Mouse (Mus musculus) limb, embryonic 11.5 days (tissue): ENCODE results near the gene Il22ra1. TPM values are rescaled to one million over a fixed set of nuclear protein-coding genes. Genes with fewer than 3 reads are reported as not detected.
A peak's percentile ranks its signal among the peaks of the same experiment; 100 is the strongest.

Experiments used
- ATAC-seq: fragments of 200-750 bp; cut with Nextera tagmentation; 2 replicates; pipeline ENCODE4 v1.8.0; 2017; ENCODE audit warnings: low read depth; ENCODE audit not compliant: insufficient number of reproducible peaks, low FRiP score, low TSS enrichment
- DNase-seq: peaks from one replicate; pipeline ENCODE4 v3.0.0-alpha.2; 2015; ENCODE audit warnings: low spot score
- H3K27ac ChIP-seq: fragments of 300-500 bp; sonication (generic); replicated peaks from 2 replicates; pipeline ENCODE4 v1.5.1; 2014; ENCODE audit warnings: low read depth, mild to moderate bottlenecking, low read length
- H3K27me3 ChIP-seq: fragments of 300-500 bp; sonication (generic); 2 replicates; pipeline ENCODE4 v1.6.1; 2014; ENCODE audit warnings: mild to moderate bottlenecking, low read length, mixed read lengths; ENCODE audit not compliant: control insufficient read depth, insufficient read depth
- H3K36me3 ChIP-seq: fragments of 300-500 bp; sonication (generic); 2 replicates; pipeline ENCODE4 v1.6.1; 2014; ENCODE audit warnings: mild to moderate bottlenecking, low read length, moderate library complexity, mixed read lengths; ENCODE audit not compliant: control insufficient read depth, insufficient read depth
- H3K4me1 ChIP-seq: fragments of 300-500 bp; sonication (generic); 2 replicates; pipeline ENCODE4 v1.6.1; 2014; ENCODE audit warnings: low read length, mixed read lengths; ENCODE audit not compliant: control insufficient read depth, insufficient read depth
- H3K4me2 ChIP-seq: fragments of 300-500 bp; sonication (generic); 2 replicates; pipeline ENCODE4 v1.6.1; 2014; ENCODE audit warnings: low read depth, mild to moderate bottlenecking, moderate library complexity; ENCODE audit not compliant: severe bottlenecking
- H3K4me3 ChIP-seq: fragments of 300-500 bp; sonication (generic); 2 replicates; pipeline ENCODE4 v1.5.1; 2014; ENCODE audit warnings: low read depth, low read length
- H3K9ac ChIP-seq: fragments of 300-500 bp; sonication (generic); 2 replicates; pipeline ENCODE4 v1.6.1; 2014; ENCODE audit warnings: mild to moderate bottlenecking, low read length
- H3K9me3 ChIP-seq: fragments of 300-500 bp; sonication (generic); 2 replicates; pipeline ENCODE4 v1.6.1; 2016; ENCODE audit warnings: low read length; ENCODE audit not compliant: control insufficient read depth
- WGBS: fragments of 180-500 bp; shearing (Covaris S2); extraction: QIAGEN DNeasy Blood & Tissue Kit; methylation state at CpG from one replicate; pipeline ENCODE4 v1.1.7; 2014; 5-methylcytosine and 5-hydroxymethylcytosine counted together
- polyA plus RNA-seq: library from polyadenylated mRNA; unstranded; fragments of >200 nt; fragmentation: Nextera tagmentation; extraction: Ambion mirVana; gene quantifications from 2 replicates; pipeline ENCODE4 v1.2.1, GENCODE M21; 2014

Gene Il22ra1
- polyA plus RNA-seq, 1 experiment from 2014 or later: not detected

DNA sequence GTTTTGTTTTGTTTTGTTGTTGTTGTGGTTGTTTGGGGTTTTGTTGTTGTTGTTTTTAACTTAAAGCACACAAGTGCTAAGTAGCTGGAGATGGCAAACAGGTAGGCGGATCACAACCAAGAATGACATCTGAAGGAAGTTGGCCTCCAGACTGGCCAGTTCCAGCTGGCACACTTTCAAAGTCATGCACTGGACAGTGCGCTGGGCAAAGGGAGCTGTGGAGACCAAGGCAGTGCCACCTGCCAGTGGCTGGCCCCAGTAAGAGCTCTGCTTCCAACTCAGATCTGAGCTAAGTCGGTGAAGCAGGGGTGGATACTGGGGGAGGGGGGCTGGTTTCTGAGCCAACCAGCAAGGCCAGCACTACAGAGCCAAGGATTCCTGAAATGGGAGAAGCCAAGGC lies 39.0 kb downstream of the Il22ra1 start:
- Histone ChIP-seq H3K27ac (no peak overlapping the region), H3K4me2 (no peak overlapping the region), H3K4me1 (no peaks in the 10 kb centered on the region), H3K27me3 (no peaks in the 10 kb centered on the region), H3K9ac (no peak overlapping the region), H3K36me3 (no peaks in the 10 kb centered on the region), H3K9me3 (no peaks in the 10 kb centered on the region), H3K4me3 (no peak overlapping the region)
- no peak for DNase-seq
- no peak for ATAC-seq
- WGBS: 92% methylated on average over 3 of the region's 3 CpGs

- Histone ChIP-seq H3K9ac (no peak overlapping the region), H3K9me3 (no peaks in the 10 kb centered on the region), H3K27ac (no peak overlapping the region), H3K4me3 (no peak overlapping the region), H3K4me2 (no peak overlapping the region), H3K27me3 (no peaks in the 10 kb centered on the region), H3K4me1 (no peaks in the 10 kb centered on the region), H3K36me3 (no peaks in the 10 kb centered on the region)
- WGBS: 63% methylated on average over 14 of the region's 14 CpGs
- ATAC-seq: no peak
- peak; percentile 48 for DNase-seq
Measured at GRCm38 (mm10) chr4:135768572-135769526, 40.9 kb downstream of the Il22ra1 start.

- H3K4me2 ChIP-seq: no peak overlapping the region
- 83% methylated on average over 18 of the region's 18 CpGs for WGBS
- H3K27me3 ChIP-seq: no peaks in the 10 kb centered on the region
- no peak overlapping the region for H3K4me3 ChIP-seq
- no peak overlapping the region for H3K27ac ChIP-seq
- ATAC-seq (no peak), DNase-seq (no peak)
- no peaks in the 10 kb centered on the region for H3K36me3 ChIP-seq
- no peaks in the 10 kb centered on the region for H3K9me3 ChIP-seq
- no peaks in the 10 kb centered on the region for H3K4me1 ChIP-seq
- no peak overlapping the region for H3K9ac ChIP-seq
Measured at GRCm38 (mm10) chr4:135770611-135771305, 42.8 kb downstream of the Il22ra1 start.

GRCm38 (mm10) chr4:135771592-135771991 lies 43.6 kb downstream of the Il22ra1 start:
- no peak overlapping the region for H3K27ac ChIP-seq
- ATAC-seq (no peak), DNase-seq (no peak)
- no peaks in the 10 kb centered on the region for H3K4me1 ChIP-seq
- H3K9me3 ChIP-seq: no peaks in the 10 kb centered on the region
- H3K27me3 ChIP-seq: no peaks in the 10 kb centered on the region
- WGBS: 83% methylated on average over 6 of the region's 6 CpGs
- H3K4me2 ChIP-seq: no peak overlapping the region
- H3K4me3 ChIP-seq: no peak overlapping the region
- H3K9ac ChIP-seq: no peak overlapping the region
- no peaks in the 10 kb centered on the region for H3K36me3 ChIP-seq

- DNase-seq (no peak), ATAC-seq (no peak)
- Histone ChIP-seq H3K4me3 (no peak overlapping the region), H3K36me3 (no peaks in the 10 kb centered on the region), H3K27me3 (no peaks in the 10 kb centered on the region), H3K27ac (no peak overlapping the region), H3K9ac (no peak overlapping the region), H3K9me3 (no peaks in the 10 kb centered on the region), H3K4me1 (no peaks in the 10 kb centered on the region), H3K4me2 (no peak overlapping the region)
- 84% methylated on average over 4 of the region's 4 CpGs for WGBS
Measured at GRCm38 (mm10) chr4:135772671-135773070, 44.7 kb downstream of the Il22ra1 start.

DNA sequence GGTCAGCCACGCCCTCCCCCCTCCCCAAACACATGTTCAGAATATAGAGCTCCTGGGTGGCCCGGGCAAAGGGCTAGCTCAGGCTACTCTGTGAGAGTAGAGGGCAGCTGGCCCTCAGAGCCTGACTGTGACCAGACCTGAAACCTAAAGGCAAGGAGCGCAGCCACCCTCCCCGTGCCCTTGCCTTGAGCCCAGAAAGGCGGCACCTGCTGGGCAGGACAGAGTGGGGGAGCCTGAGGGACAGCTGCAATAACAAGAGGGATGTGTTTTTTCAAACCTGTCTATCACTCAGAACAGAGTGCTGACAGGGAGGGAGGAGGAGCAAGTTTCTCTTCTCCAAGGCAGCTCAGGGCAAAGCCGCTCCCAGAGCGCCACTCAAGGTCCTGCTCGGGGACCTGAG lies 46.5 kb downstream of the Il22ra1 start:
- H3K4me3 ChIP-seq: no peak overlapping the region
- DNase-seq (no peak), ATAC-seq (no peak)
- H3K27ac ChIP-seq: no peak overlapping the region
- H3K4me1 ChIP-seq: no peaks in the 10 kb centered on the region
- 75% methylated on average over 8 of the region's 8 CpGs for WGBS
- no peaks in the 10 kb centered on the region for H3K27me3 ChIP-seq
- no peaks in the 10 kb centered on the region for H3K9me3 ChIP-seq
- H3K9ac ChIP-seq: no peak overlapping the region
- no peak overlapping the region for H3K4me2 ChIP-seq
- no peaks in the 10 kb centered on the region for H3K36me3 ChIP-seq

DNA sequence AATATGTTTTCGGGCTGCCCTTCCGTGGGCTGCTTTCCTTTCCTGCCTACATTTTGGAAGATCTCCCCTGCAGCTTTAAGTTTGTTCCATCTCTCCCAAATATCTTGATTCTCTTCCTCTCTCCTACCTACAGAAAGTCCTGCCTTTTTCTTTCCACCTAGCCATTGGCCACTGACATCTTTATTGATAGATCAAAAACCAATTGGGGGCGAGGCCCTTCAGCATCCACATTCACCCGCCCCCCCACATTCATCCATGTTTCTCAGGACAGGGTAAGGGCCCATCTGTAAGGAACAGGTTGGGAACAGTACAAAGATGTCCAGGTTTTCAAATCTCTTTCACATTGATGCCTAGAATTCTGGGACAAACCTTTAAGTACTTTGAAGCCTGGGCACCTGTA lies 48.9 kb downstream of the Il22ra1 start:
- DNase-seq: no peak
- H3K9me3 ChIP-seq: no peaks in the 10 kb centered on the region
- H3K27me3 ChIP-seq: no peaks in the 10 kb centered on the region
- no peaks in the 10 kb centered on the region for H3K4me1 ChIP-seq
- no peak overlapping the region for H3K27ac ChIP-seq
- no peak overlapping the region for H3K4me2 ChIP-seq
- no peak overlapping the region for H3K9ac ChIP-seq
- no peak for ATAC-seq
- H3K36me3 ChIP-seq: no peaks in the 10 kb centered on the region
- no peak overlapping the region for H3K4me3 ChIP-seq
- 84% methylated on average over 4 of the region's 4 CpGs for WGBS

DNA sequence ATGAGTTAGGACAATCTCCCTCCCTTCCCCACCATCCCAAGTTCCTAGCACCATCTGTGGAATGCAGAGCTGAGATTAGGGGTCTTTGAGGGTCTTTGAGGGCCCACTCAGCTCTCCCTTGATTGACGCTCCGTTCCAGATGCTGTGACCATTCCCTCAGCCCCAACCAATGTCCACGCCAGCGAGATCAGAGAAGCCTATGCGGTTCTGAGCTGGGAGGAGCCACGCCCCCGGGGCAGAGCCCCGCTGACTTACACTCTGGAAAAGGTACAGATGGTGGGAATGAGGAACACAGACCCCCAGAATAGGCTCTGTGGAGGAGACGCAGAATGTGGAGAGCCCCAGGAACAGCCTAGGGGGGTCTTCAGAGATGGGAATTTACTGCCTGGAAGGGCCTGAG lies 51.7 kb downstream of the Il22ra1 start:
- Histone ChIP-seq H3K9me3 (no peaks in the 10 kb centered on the region), H3K9ac (no peak overlapping the region), H3K27me3 (no peaks in the 10 kb centered on the region), H3K27ac (no peak overlapping the region), H3K4me1 (no peaks in the 10 kb centered on the region), H3K4me3 (no peak overlapping the region), H3K4me2 (no peak overlapping the region), H3K36me3 (no peaks in the 10 kb centered on the region)
- ATAC-seq: no peak
- DNase-seq: no peak
- WGBS: 67% methylated on average over 9 of the region's 9 CpGs
